Mouse (Mus musculus) kidney, adult 2 months (tissue): ENCODE measurements around the gene Btbd17.

Source experiments
- CTCF ChIP-seq: fragments of 200-500 bp; conservative IDR thresholded peaks from 2 replicates; pipeline ENCODE4 v1.5.1; 2011; ENCODE audit warnings: low read depth, mild to moderate bottlenecking, control low read depth, low read length, moderate library complexity, mixed read lengths; ENCODE audit not compliant: insufficient read depth, insufficient read length
- POLR2A ChIP-seq: fragments of 200-500 bp; IDR thresholded peaks from one replicate; pipeline ENCODE4 v1.6.1; 2011; ENCODE audit warnings: low read depth, low read length, control low read depth

- no peak for TF ChIP-seq POLR2A
- TF ChIP-seq CTCF: no peak
These were observed 23.8 kb downstream of the Btbd17 start for GRCm38 (mm10) chr11:114771896-114772295.
